Mouse (Mus musculus) liver, embryonic 14.5 days (tissue): ENCODE measurements around the gene Syt8.

ENCODE experiments used
- CTCF ChIP-seq: IDR thresholded peaks from 2 replicates; pipeline ENCODE4 v1.5.1; 2016; ENCODE audit warnings: antibody characterized with exemption, low read depth, control low read depth
- EP300 ChIP-seq: IDR thresholded peaks from 2 replicates; pipeline ENCODE4 v1.6.1; 2016; ENCODE audit warnings: antibody characterized with exemption, low read depth

GRCm38 (mm10) chr7:142443474-142443873 lies 8.8 kb downstream of the Syt8 start:
- TF ChIP-seq CTCF, result no peak
- TF ChIP-seq EP300, result no peak
